Comparison of ENCODE assay signal across 18 mouse cellular contexts in the genomic region with DNA sequence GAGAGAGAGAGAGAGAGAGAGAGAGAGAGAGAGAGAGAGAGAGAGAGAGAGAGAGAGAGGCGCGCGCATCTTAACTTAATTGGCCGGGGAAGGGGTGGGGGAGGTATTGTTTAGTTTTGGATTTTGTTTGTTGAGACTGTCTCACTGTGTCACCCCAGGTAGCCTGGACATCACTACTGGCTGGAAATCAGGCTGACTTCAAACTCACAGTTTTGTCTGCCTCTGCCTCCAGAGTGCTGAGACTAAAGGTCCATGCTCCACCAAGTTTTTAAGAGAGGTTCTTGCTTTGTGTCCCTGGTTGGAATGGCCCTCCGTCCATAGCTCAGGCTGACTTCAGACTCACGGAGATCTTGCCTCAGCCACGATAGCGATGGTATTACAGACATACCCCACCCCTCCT. TPM values are rescaled to one million over a fixed set of nuclear protein-coding genes. Genes with fewer than 3 reads are reported as not detected.
DNase-seq lines count a peak whose midpoint lies in the region; ATAC-seq and TF ChIP-seq lines count a peak whose summit lies in the region.
"Had no signal": no experiment of that assay in that cellular context is flagged by ENCODE, and none has a peak within 500 bp of the region (broad histone marks: within the 10 kb centered on the region; RNA-seq: fewer than 3 reads in every experiment).

No protein-coding gene starts in this region.

- peaks cover 7% of the 10 kb centered on the region for H3K4me1 ChIP-seq in liver, embryonic 11.5 days (replicated peaks; ENCODE audit: control insufficient read depth, insufficient read depth, low read length)
- no peaks in the 10 kb centered on the region; the same call in 1 of the 2 replicates for H3K4me1 ChIP-seq in liver, postnatal 0 days (ENCODE audit: insufficient read depth)
- H3K4me1 ChIP-seq in midbrain, embryonic 11.5 days (ENCODE audit: control insufficient read depth, insufficient read depth, low read length) = peaks cover 6% of the 10 kb centered on the region
- peaks cover 10% of the 10 kb centered on the region for H3K4me1 ChIP-seq in midbrain, embryonic 13.5 days (replicated peaks)
- H3K4me1 ChIP-seq in stomach, embryonic 16.5 days (ENCODE audit: control insufficient read depth, insufficient read depth, low read length) = peaks cover 5% of the 10 kb centered on the region

- no peak for ATAC-seq in liver, embryonic 11.5 days (replicated peaks; ENCODE audit: low FRiP score)
- ATAC-seq in liver, postnatal 0 days = no peak
- no peak for ATAC-seq in midbrain, embryonic 11.5 days (ENCODE audit: low FRiP score)
- ATAC-seq in midbrain, embryonic 13.5 days = no peak
- no peak for ATAC-seq in stomach, embryonic 16.5 days (ENCODE audit: insufficient read depth, low FRiP score)
- ATAC-seq in megakaryocyte, adult 5-6 weeks (ENCODE audit: poor library complexity, severe bottlenecking) = no peak
- ATAC-seq: forebrain, embryonic 15.5 days had no signal

- peak; percentile 71 for DNase-seq in heart, adult 11 months
- DNase-seq in heart, adult 9 months (ENCODE audit: low spot score in 2 of 2) = no peak
- peak; percentile 25 for DNase-seq in liver, embryonic 11.5 days (ENCODE audit: low spot score)
- DNase-seq in liver, postnatal 0 days = no peak
- DNase-seq in midbrain, embryonic 11.5 days (ENCODE audit: low spot score, missing footprints) = peak; percentile 89
- DNase-seq: adrenal gland, postnatal 14 days; cerebellum, adult 9-10 months; gastrocnemius, postnatal 14 days; heart, postnatal 36 days; thymus, postnatal 25 days had no signal

- no peak overlapping the region for H3K27ac ChIP-seq in liver, embryonic 11.5 days (ENCODE audit: low read depth, low read length)
- H3K27ac ChIP-seq in liver, postnatal 0 days (ENCODE audit: low read depth) = no peak overlapping the region
- no peak overlapping the region for H3K27ac ChIP-seq in midbrain, embryonic 11.5 days (ENCODE audit: low read depth, low read length)
- H3K27ac ChIP-seq in midbrain, embryonic 13.5 days = no peak overlapping the region
- H3K27ac ChIP-seq in stomach, embryonic 16.5 days (ENCODE audit: low read length) = peak overlapping the region; percentile 90; the same call in 1 of the 2 replicates
- H3K27ac ChIP-seq: embryonic facial prominence, embryonic 15.5 days; forebrain, embryonic 15.5 days; heart, embryonic 15.5 days; hindbrain, embryonic 15.5 days; neural tube, embryonic 15.5 days had no signal

- H3K27me3 ChIP-seq in liver, embryonic 11.5 days (replicated peaks; ENCODE audit: control insufficient read depth, insufficient read depth, low read length) = peaks cover 39% of the 10 kb centered on the region
- H3K27me3 ChIP-seq in liver, postnatal 0 days (ENCODE audit: insufficient read depth, low read length) = peaks cover 10% of the 10 kb centered on the region
- H3K27me3 ChIP-seq in midbrain, embryonic 11.5 days (ENCODE audit: control insufficient read depth, insufficient read depth, low read length) = peaks cover 22% of the 10 kb centered on the region
- peaks cover 42% of the 10 kb centered on the region for H3K27me3 ChIP-seq in midbrain, embryonic 13.5 days
- no peaks in the 10 kb centered on the region; the same call in 1 of the 2 replicates for H3K27me3 ChIP-seq in stomach, embryonic 16.5 days (ENCODE audit: control insufficient read depth, insufficient read depth, low read length)

- H3K4me3 ChIP-seq in liver, embryonic 11.5 days (ENCODE audit: low read depth, low read length) = no peak overlapping the region
- H3K4me3 ChIP-seq in liver, postnatal 0 days (ENCODE audit: low read depth, low read length) = no peak overlapping the region
- no peak overlapping the region for H3K4me3 ChIP-seq in midbrain, embryonic 11.5 days (ENCODE audit: low read depth, low read length)
- no peak overlapping the region for H3K4me3 ChIP-seq in midbrain, embryonic 13.5 days (replicated peaks)
- H3K4me3 ChIP-seq in stomach, embryonic 16.5 days (replicated peaks; ENCODE audit: low read length) = peak overlapping the region; percentile 59

- H3K4me2 ChIP-seq in liver, embryonic 11.5 days = no peak overlapping the region
- H3K4me2 ChIP-seq in liver, postnatal 0 days (ENCODE audit: low read depth, low read length) = no peak overlapping the region
- H3K4me2 ChIP-seq in midbrain, embryonic 11.5 days = no peak overlapping the region
- no peak overlapping the region for H3K4me2 ChIP-seq in midbrain, embryonic 13.5 days (replicated peaks)
- peak overlapping the region; percentile 63 for H3K4me2 ChIP-seq in stomach, embryonic 16.5 days (ENCODE audit: low read depth, low read length)

- TF ChIP-seq CTCF in liver, postnatal 0 days (IDR thresholded peaks at IDR 0.05; ENCODE audit: low read depth) = no peak

- 42% methylated on average over 8 of the region's 8 CpGs for WGBS in liver, embryonic 11.5 days
- 57% methylated on average over 8 of the region's 8 CpGs for WGBS in liver, postnatal 0 days (ENCODE audit: insufficient replicate concordance)
- 18% methylated on average over 8 of the region's 8 CpGs for WGBS in midbrain, embryonic 11.5 days
- 18% methylated on average over 5 of the region's 8 CpGs for WGBS in midbrain, embryonic 13.5 days
- WGBS in stomach, embryonic 16.5 days = 31% methylated on average over 8 of the region's 8 CpGs

- no peak overlapping the region for H3K9ac ChIP-seq in liver, embryonic 11.5 days (ENCODE audit: low read depth, low read length)
- H3K9ac ChIP-seq in liver, postnatal 0 days (replicated peaks) = no peak overlapping the region
- H3K9ac ChIP-seq in midbrain, embryonic 11.5 days (ENCODE audit: low read length) = no peak overlapping the region
- H3K9ac ChIP-seq in midbrain, embryonic 13.5 days (replicated peaks) = no peak overlapping the region
- H3K9ac ChIP-seq in stomach, embryonic 16.5 days (ENCODE audit: low read length) = peak overlapping the region; percentile 8; the same call in 1 of the 2 replicates
- H3K9ac ChIP-seq: forebrain, embryonic 15.5 days; hindbrain, embryonic 15.5 days had no signal

- TF ChIP-seq EP300 in liver, postnatal 0 days (IDR thresholded peaks at IDR 0.05; ENCODE audit: low read depth) = no peak

- H3K9me3 ChIP-seq in liver, embryonic 11.5 days (ENCODE audit: control insufficient read depth, low read length) = no peaks in the 10 kb centered on the region
- no peaks in the 10 kb centered on the region for H3K9me3 ChIP-seq in liver, postnatal 0 days (ENCODE audit: low read length)
- no peaks in the 10 kb centered on the region for H3K9me3 ChIP-seq in midbrain, embryonic 11.5 days (ENCODE audit: control insufficient read depth, low read length)
- no peaks in the 10 kb centered on the region for H3K9me3 ChIP-seq in midbrain, embryonic 13.5 days
- no peaks in the 10 kb centered on the region for H3K9me3 ChIP-seq in stomach, embryonic 16.5 days (replicated peaks; ENCODE audit: control insufficient read depth, low read length)
- H3K9me3 ChIP-seq: embryonic facial prominence, embryonic 15.5 days; forebrain, embryonic 15.5 days; heart, embryonic 15.5 days; hindbrain, embryonic 15.5 days; neural tube, embryonic 15.5 days had no signal

- H3K36me3 ChIP-seq in liver, embryonic 11.5 days (ENCODE audit: control insufficient read depth, insufficient read depth, low read length) = no peaks in the 10 kb centered on the region
- H3K36me3 ChIP-seq in liver, postnatal 0 days (replicated peaks; ENCODE audit: insufficient read depth, low read length) = no peaks in the 10 kb centered on the region
- H3K36me3 ChIP-seq in midbrain, embryonic 11.5 days (ENCODE audit: control insufficient read depth, insufficient read depth, low read length) = no peaks in the 10 kb centered on the region
- no peaks in the 10 kb centered on the region for H3K36me3 ChIP-seq in midbrain, embryonic 13.5 days
- no peaks in the 10 kb centered on the region for H3K36me3 ChIP-seq in stomach, embryonic 16.5 days (ENCODE audit: control insufficient read depth, insufficient read depth, low read length)
- H3K36me3 ChIP-seq: embryonic facial prominence, embryonic 15.5 days; forebrain, embryonic 15.5 days; heart, embryonic 15.5 days; hindbrain, embryonic 15.5 days; neural tube, embryonic 15.5 days had no signal

RNA-seq across cellular contexts. Expression of a gene that starts 1.0 kb away (rescaled TPM):
- 0.85 and 1.1 TPM in 2 replicates for polyA plus RNA-seq in liver, embryonic 11.5 days (2014; fragmentation: Nextera tagmentation; extraction: Ambion mirVana)
- polyA plus RNA-seq in liver, postnatal 0 days (2015; fragmentation: Nextera tagmentation; extraction: Ambion mirVana) = 0.33 and 0.48 TPM in 2 replicates
- polyA plus RNA-seq in midbrain, embryonic 11.5 days (2014; fragmentation: Nextera tagmentation; extraction: Ambion mirVana) = 0.40 and 0.56 TPM in 2 replicates
- 0.50 and 0.59 TPM in 2 replicates for polyA plus RNA-seq in midbrain, embryonic 13.5 days (2015; fragmentation: Nextera tagmentation; extraction: Ambion mirVana)
- 17.8 and 18.6 TPM in 2 replicates for polyA plus RNA-seq in stomach, embryonic 16.5 days (2015; fragmentation: Nextera tagmentation; extraction: Ambion mirVana)
- total RNA-seq in megakaryocyte, adult 5-6 weeks (2015) = not detected in 2 replicates
- not detected in 2 replicates for total RNA-seq in megakaryocyte, adult 5-6 weeks (2017)

Comparison
In these comparisons a context has a peak if more than half of its experiments do, and no peak if none do; other contexts are left out.
1. DNase-seq: peak in heart, adult 11 months (single experiment), liver, embryonic 11.5 days (single experiment) and midbrain, embryonic 11.5 days (single experiment); none in heart, adult 9 months (0 of 2) and liver, postnatal 0 days (single experiment).